In genomic region chr5:65919904-65920303, GRCm38 (mm10) we compare ENCODE assay signal across 17 mouse cellular contexts. TPM values are rescaled to one million over a fixed set of nuclear protein-coding genes. Genes with fewer than 3 reads are reported as not detected.
"Had no signal": no experiment of that assay in that cellular context is flagged by ENCODE, and none has a peak within 500 bp of the region (broad histone marks: within the 10 kb centered on the region; RNA-seq: fewer than 3 reads in every experiment).

No protein-coding gene starts in this region.

- H3K9me3 ChIP-seq: kidney, embryonic 15.5 days; limb, embryonic 15.5 days; liver, embryonic 13.5 days; midbrain, embryonic 10.5 days; neural tube, embryonic 15.5 days had no signal

- H3K4me2 ChIP-seq: kidney, embryonic 15.5 days; limb, embryonic 15.5 days; liver, embryonic 13.5 days; neural tube, embryonic 15.5 days had no signal

- H3K36me3 ChIP-seq: kidney, embryonic 15.5 days; limb, embryonic 15.5 days; liver, embryonic 13.5 days; midbrain, embryonic 10.5 days; neural tube, embryonic 15.5 days had no signal

- DNase-seq: liver, embryonic 13.5 days; lung, adult 18-20 months; right cerebral cortex, adult 18-20 months; right cerebral cortex, postnatal 25 days; thymus, adult 18-20 months had no signal

- H3K27me3 ChIP-seq: kidney, embryonic 15.5 days; limb, embryonic 15.5 days; liver, embryonic 13.5 days; neural tube, embryonic 15.5 days had no signal

- H3K4me3 ChIP-seq: kidney, embryonic 15.5 days; left cerebral cortex, adult 2 months; limb, embryonic 15.5 days; liver, embryonic 13.5 days; midbrain, embryonic 10.5 days; myocyte; neural tube, embryonic 15.5 days had no signal

- H3K9ac ChIP-seq: kidney, embryonic 15.5 days; limb, embryonic 15.5 days; liver, embryonic 13.5 days; neural tube, embryonic 15.5 days had no signal

- H3K27ac ChIP-seq: kidney, embryonic 15.5 days; left cerebral cortex, adult 2 months; limb, embryonic 15.5 days; liver, embryonic 13.5 days; midbrain, embryonic 10.5 days; neural tube, embryonic 15.5 days had no signal

RNA-seq across cellular contexts. Expression of gene Chrna9, which starts 14.8 kb away (rescaled TPM):
- total RNA-seq: layer of hippocampus, postnatal 25 days; left cerebral cortex, adult 2 months; left cerebral cortex, postnatal 25 days had no signal
- polyA plus RNA-seq: kidney, adult 2 months; liver, embryonic 13.5 days; midbrain, embryonic 14.5 days; myocyte; neural tube, embryonic 15.5 days; small intestine, adult 2 months; stomach, embryonic 14.5 days had no signal
